Mouse (Mus musculus): ENCODE data around the gene Slc23a3.

Slc23a3 gene

DNA sequence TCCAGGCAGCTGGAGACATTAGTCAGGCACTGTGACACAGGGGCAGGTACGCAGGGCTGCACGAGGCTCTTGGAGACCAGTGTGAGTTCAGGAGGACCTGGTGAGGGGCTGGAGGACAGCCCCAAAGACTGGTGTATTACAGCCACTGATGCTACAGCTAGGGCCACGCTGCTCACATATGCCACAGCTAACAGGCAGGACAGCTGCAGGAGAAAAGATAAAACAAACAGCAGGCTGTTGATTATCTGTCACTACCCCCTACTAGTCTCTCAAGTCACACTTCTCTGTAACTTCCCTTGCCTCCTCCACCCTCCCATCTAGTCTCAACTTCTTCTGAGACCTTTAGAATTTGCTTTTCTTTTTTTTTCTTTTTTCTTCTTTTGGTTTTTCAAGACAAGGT lies 3.0 kb upstream of the Slc23a3 start:
- DNase-seq: no peak

DNA sequence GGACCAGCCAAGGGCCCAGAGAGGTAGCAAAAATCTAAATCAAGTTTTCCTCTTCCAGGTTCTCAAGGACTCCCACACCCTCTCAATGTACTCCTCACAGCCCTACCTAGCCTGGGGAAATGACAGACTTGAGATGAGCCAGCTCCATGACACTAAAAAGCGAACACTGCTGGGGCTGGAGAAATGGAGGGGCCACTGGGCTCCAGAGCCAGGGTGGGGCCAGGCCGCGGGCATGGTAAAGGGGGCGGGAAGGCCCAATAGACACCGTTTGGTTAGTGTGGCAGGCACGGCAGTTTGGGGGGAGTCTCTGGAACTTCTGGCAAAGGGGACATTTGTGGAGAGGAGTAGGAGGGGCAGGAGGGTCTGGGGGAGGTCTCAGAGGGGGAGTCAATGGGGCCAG lies 2.6 kb upstream of the Slc23a3 start:
- no peak for DNase-seq

DNA sequence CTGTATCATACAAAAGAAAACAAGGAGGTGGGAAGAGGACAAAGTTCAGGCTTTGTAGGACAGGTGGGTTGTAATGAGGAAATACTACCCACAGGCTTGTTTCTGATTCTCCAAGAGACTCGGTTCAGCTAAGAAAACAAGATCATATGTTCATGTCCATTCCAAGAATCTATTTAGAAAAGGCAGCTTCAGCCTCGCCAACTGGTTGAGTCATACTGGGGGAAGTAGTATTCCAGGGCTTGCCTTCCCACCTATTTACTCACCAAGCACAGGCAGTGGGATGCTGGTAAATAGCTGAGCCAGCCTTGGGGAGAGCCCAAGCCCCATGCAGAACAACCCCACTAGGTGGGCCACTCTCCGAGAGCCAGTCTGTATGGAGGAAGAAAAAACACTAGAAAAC lies 5.0 kb downstream of the Slc23a3 start:
- DNase-seq: no peak

GRCm38 (mm10) chr1:75125418-75125817 lies 8.3 kb downstream of the Slc23a3 start:
- no peak for DNase-seq

DNA sequence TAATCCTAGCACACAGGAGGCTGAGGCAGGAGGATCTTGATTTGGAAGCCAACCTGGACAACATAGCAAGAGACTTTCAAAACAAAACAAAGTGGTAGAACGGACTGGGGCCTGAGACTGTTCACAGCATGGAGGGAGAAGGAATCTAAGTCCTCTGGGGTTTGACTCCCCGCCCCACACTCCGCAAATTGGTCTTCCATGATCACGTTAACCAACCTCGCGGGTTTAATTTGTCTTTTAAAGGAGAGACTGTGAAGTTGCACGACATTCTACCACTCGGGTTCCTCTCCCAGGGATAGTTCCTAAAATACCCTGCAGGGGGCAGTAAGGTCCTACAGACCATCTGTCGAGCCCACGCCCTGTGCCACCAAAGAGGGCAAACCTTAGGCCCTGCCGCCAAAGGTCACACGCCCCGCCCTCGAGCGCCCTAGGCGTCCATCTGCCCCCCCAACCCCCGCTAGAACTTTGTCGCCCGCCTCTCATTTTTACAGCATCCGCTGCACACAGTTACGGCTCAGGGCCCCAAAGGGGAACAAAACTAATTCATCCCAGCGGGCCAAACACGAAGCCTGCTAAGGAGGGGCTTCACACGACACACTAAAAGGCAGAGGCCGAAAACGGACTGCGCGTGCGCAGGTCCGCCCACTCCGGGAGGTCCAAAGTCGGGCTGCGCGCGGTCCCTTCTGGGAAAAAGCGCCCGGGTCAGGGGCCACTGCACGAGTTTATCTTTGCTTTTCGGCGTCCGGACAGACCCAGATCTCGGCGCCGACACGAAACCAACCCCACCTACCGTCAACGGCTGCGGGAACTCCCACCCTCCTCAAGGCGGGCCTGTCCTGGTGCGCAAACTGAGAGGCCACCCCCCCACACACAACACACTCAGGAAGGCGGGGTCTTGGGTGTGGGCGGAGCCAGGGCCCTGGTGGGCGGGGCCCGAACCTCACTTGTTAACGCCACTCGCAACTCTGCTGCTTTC lies 9.1 kb downstream of the Slc23a3 start, which contains the start of gene Nhej1:
Gene Nhej1 (minus strand): TSS at position 855 of the 976 bp plus-strand sequence.
- DNase-seq: peak; percentile 98

GRCm38 (mm10) chr1:75122211-75122610 lies 11.5 kb downstream of the Slc23a3 start:
- no peak for DNase-seq

Data from kidney, postnatal 10 days (tissue).